Mouse (Mus musculus): ENCODE results near the gene Ggn. TPM values are rescaled to one million over a fixed set of nuclear protein-coding genes. Genes with fewer than 3 reads are reported as not detected.
"Not testable (repeated sequence)": the region's sequence is repeated elsewhere in the genome, so short reads cannot be mapped to it uniquely, and the experiment has no call there.

Gene Ggn
- total RNA-seq (2021): under 1 TPM; 0.32 to 0.35 TPM
- long read RNA-seq, experiment 1: 0 reads
- long read RNA-seq, experiment 2: 0 reads

- peak; percentile 70 for DNase-seq
Observed at GRCm38 (mm10) chr7:29170066-29170754, at the start of gene Ggn, which contains the start of gene Spred3. Ggn (plus strand) TSS chr7:29170210. Spred3 (minus strand) TSS chr7:29170411.

GRCm38 (mm10) chr7:29122821-29123220 is 47.2 kb upstream of the Ggn start:
- DNase-seq: no peak

GRCm38 (mm10) chr7:29123531-29124358 is 46.3 kb upstream of the Ggn start:
- DNase-seq: peak; percentile 64

GRCm38 (mm10) chr7:29124970-29125369 is 45.0 kb upstream of the Ggn start, which contains the start of gene Ryr1:
Ryr1 (minus strand) TSS chr7:29125179.
- peak; percentile 75 for DNase-seq

GRCm38 (mm10) chr7:29126173-29126915 is 43.7 kb upstream of the Ggn start:
- peak; percentile 55 for DNase-seq

GRCm38 (mm10) chr7:29128725-29129124 is 41.3 kb upstream of the Ggn start:
- no peak for DNase-seq

GRCm38 (mm10) chr7:29134230-29134629 is 35.8 kb upstream of the Ggn start:
- DNase-seq: no peak

- DNase-seq: no peak
Observed at GRCm38 (mm10) chr7:29134693-29135386, 35.2 kb upstream of the Ggn start, which contains the start of gene Rasgrp4. Rasgrp4 (plus strand) TSS chr7:29134851.

- DNase-seq: no peak
Observed at GRCm38 (mm10) chr7:29137429-29137828, 32.6 kb upstream of the Ggn start.

- not testable (repeated sequence) for DNase-seq
Observed at GRCm38 (mm10) chr7:29139237-29139636, 30.8 kb upstream of the Ggn start.

- DNase-seq: no peak
Observed at GRCm38 (mm10) chr7:29141416-29141815, 28.6 kb upstream of the Ggn start.

GRCm38 (mm10) chr7:29144006-29144405 is 26.0 kb upstream of the Ggn start:
- no peak for DNase-seq

GRCm38 (mm10) chr7:29146625-29147367 is 23.2 kb upstream of the Ggn start:
- no peak for DNase-seq

GRCm38 (mm10) chr7:29148771-29149170 is 21.2 kb upstream of the Ggn start:
- no peak for DNase-seq

GRCm38 (mm10) chr7:29151486-29151885 is 18.5 kb upstream of the Ggn start:
- no peak for DNase-seq

GRCm38 (mm10) chr7:29154018-29154720 is 15.8 kb upstream of the Ggn start:
- no peak for DNase-seq

- DNase-seq: peak; percentile 91
Observed at GRCm38 (mm10) chr7:29155196-29155837, 14.7 kb upstream of the Ggn start.

- DNase-seq: peak; percentile 82
Observed at GRCm38 (mm10) chr7:29155838-29156782, 13.9 kb upstream of the Ggn start, which contains the start of gene Fam98c. Fam98c (minus strand) TSS chr7:29156234.

- no peak for DNase-seq
Observed at GRCm38 (mm10) chr7:29158264-29158663, 11.7 kb upstream of the Ggn start.

Measured in gastrocnemius, postnatal 10 days (tissue).